Mouse (Mus musculus) CH12.LX (cell line): ENCODE results near the gene Nkx2-5. TPM values are rescaled to one million over a fixed set of nuclear protein-coding genes. Genes with fewer than 3 reads are reported as not detected.
A peak's percentile ranks its signal among the peaks of the same experiment; 100 is the strongest.

Experiments used
- DNase-seq: peaks from one replicate; pipeline ENCODE4 v3.0.0-alpha.2; 2013; ENCODE audit errors: extremely low read depth
- H3K27ac ChIP-seq: 2 replicates; pipeline ENCODE4 v1.5.1; 2012; ENCODE audit warnings: low read depth, mild to moderate bottlenecking, control low read depth, moderate library complexity; ENCODE audit not compliant: insufficient read depth
- H3K27me3 ChIP-seq: replicated peaks from 2 replicates; pipeline ENCODE3; 2012; ENCODE audit warnings: inconsistent platforms
- H3K36me3 ChIP-seq, 2 experiments: replicated peaks in 1 of 2; 2 replicates each; pipeline versions ENCODE3 to v1.6.1; 2012; ENCODE audit warnings: inconsistent platforms in 1 of 2, low read length in 1 of 2, mild to moderate bottlenecking in 1 of 2, mixed read lengths in 1 of 2, moderate library complexity in 1 of 2; ENCODE audit not compliant: control insufficient read depth in 1 of 2, insufficient read depth in 1 of 2
- H3K4me1 ChIP-seq, 2 experiments: 2 replicates each; pipeline ENCODE4 v1.6.1; 2012; ENCODE audit warnings: inconsistent platforms in 1 of 2, moderate library complexity in 1 of 2; ENCODE audit not compliant: insufficient read depth in 2 of 2, control insufficient read depth in 1 of 2
- H3K4me2 ChIP-seq: 2 replicates; pipeline ENCODE4 v1.6.1; 2012; ENCODE audit warnings: low read depth, mild to moderate bottlenecking, control low read depth; ENCODE audit not compliant: poor library complexity, insufficient read depth, severe bottlenecking
- H3K4me3 ChIP-seq, 3 experiments: fragments of 150-350 bp in 1 of 3; sonication (generic) in 1 of 3; replicated peaks in 1 of 3; 2 replicates each; pipeline versions ENCODE3 to v1.5.1; 2011 to 2012; ENCODE audit warnings: low read depth in 2 of 3, low read length in 2 of 3, mild to moderate bottlenecking in 2 of 3, moderate library complexity in 2 of 3, control low read depth in 1 of 3, improper control_type of control experiment in 1 of 3, inconsistent platforms in 1 of 3, mixed read lengths in 1 of 3; ENCODE audit not compliant: poor library complexity in 1 of 3
- H3K79me2 ChIP-seq: replicated peaks from 2 replicates; pipeline ENCODE4 v1.6.1; 2012; ENCODE audit warnings: mild to moderate bottlenecking, moderate library complexity; ENCODE audit not compliant: control insufficient read depth, poor library complexity, insufficient read depth, severe bottlenecking; ENCODE audit errors: extremely low read depth
- H3K9ac ChIP-seq: 2 replicates; pipeline ENCODE4 v1.6.1; 2012; ENCODE audit warnings: low read depth, mild to moderate bottlenecking, control low read depth, moderate library complexity; ENCODE audit not compliant: insufficient read depth
- H3K9me3 ChIP-seq: replicated peaks from 2 replicates; pipeline ENCODE3; 2012; ENCODE audit warnings: low read length, inconsistent platforms, mixed read lengths
- CHD1 ChIP-seq: IDR thresholded peaks from 2 replicates; pipeline ENCODE4 v1.6.1; 2012; ENCODE audit warnings: low read depth, low read length, improper control_type of control experiment, inconsistent platforms
- HCFC1 ChIP-seq: IDR thresholded peaks from 2 replicates; pipeline ENCODE4 v1.6.1; 2012; ENCODE audit warnings: low read depth, mild to moderate bottlenecking, inconsistent platforms, low read length, improper control_type of control experiment
- MAFK ChIP-seq: IDR thresholded peaks from 2 replicates; pipeline ENCODE4 v1.6.1; 2011; ENCODE audit warnings: low read length, improper control_type of control experiment; ENCODE audit not compliant: insufficient replicate concordance
- PAX5 ChIP-seq: IDR thresholded peaks from 2 replicates; pipeline ENCODE4 v1.6.1; 2012; ENCODE audit warnings: low read length, inconsistent platforms, mixed read lengths
- RCOR1 ChIP-seq: conservative IDR thresholded peaks from 2 replicates; pipeline ENCODE4 v1.6.1; 2012; ENCODE audit warnings: low read depth, mild to moderate bottlenecking, inconsistent platforms, low read length, improper control_type of control experiment
- SMC3 ChIP-seq: IDR thresholded peaks from 2 replicates; pipeline ENCODE4 v1.6.1; 2011; ENCODE audit warnings: low read depth, low read length, improper control_type of control experiment
- TBP ChIP-seq: conservative IDR thresholded peaks from 2 replicates; pipeline ENCODE4 v1.6.1; 2011; ENCODE audit warnings: low read depth, low read length, improper control_type of control experiment
- TCF12 ChIP-seq: IDR thresholded peaks from 2 replicates; pipeline ENCODE4 v1.6.1; 2014; ENCODE audit warnings: low read depth, mild to moderate bottlenecking, inconsistent platforms, low read length, improper control_type of control experiment
- dilution Hi-C: fragments of 300-500 bp; cut with MboI; formaldehyde crosslinking; loops from 2 replicates; pipeline ENCODE4 v1.14.3; 2020; ENCODE audit warnings: low sequenced_read_pairs; ENCODE audit not compliant: extremely low pct_unique_long_range_greater_than_20kb, extremely low pct_ligation_motif_present
- in situ Hi-C: fragments of 300-500 bp; cut with MboI; formaldehyde crosslinking; loops from 3 replicates; pipeline ENCODE4 v1.14.3; 2019; ENCODE audit warnings: low sequenced_read_pairs, low pct_ligation_motif_present, low pct_unique_long_range_greater_than_20kb, mixed read lengths
- polyA plus RNA-seq: library from polyadenylated mRNA; unstranded; fragments of >175 nt; gene quantifications from 2 replicates; pipeline ENCODE4 v1.2.1, GENCODE M21; 2012; ENCODE audit warnings: low read depth; ENCODE audit not compliant: insufficient read length
- total RNA-seq, 2 experiments: library from RNA; depleted of rRNA; stranded (reverse); fragments of 300-350 nt in 1 of 2; fragments of >200 nt in 1 of 2; gene quantifications; 2 replicates each; pipeline ENCODE4 v1.2.3; 2012 to 2014

Nkx2-5 gene
- total and polyA plus RNA-seq, 3 experiments: not detected

- DNase-seq: no peak
- H3K27me3 ChIP-seq: no peaks in the 10 kb centered on the region
- in situ Hi-C loops: loop anchor here (5.0 kb wide), 1 partner anchor 45 kb away; no protein-coding TSS in a partner anchor
Observed at GRCm38 (mm10) chr17:26817776-26818175, 27.0 kb downstream of the Nkx2-5 start.

GRCm38 (mm10) chr17:26816810-26817209, 28.0 kb downstream of the Nkx2-5 start:
- Histone ChIP-seq H3K4me1 (peaks cover 6 to 10% of the 10 kb centered on the region in 2 experiments; a peak in 3 of 4 replicates), H3K4me2 (no peak overlapping the region), H3K79me2 (no peaks in the 10 kb centered on the region), H3K27me3 (no peaks in the 10 kb centered on the region), H3K9ac (no peak overlapping the region), H3K27ac (no peak overlapping the region), H3K9me3 (peaks cover 3% of the 10 kb centered on the region), H3K36me3 (no peaks in the 10 kb centered on the region), H3K4me3 (no peak overlapping the region)
- peak; percentile 44 for DNase-seq
- in situ Hi-C loops (loop anchor here (5.0 kb wide), 1 partner anchor 45 kb away; no protein-coding TSS in a partner anchor), dilution Hi-C loops (no loop called here)
- TF ChIP-seq SMC3 (no peak), TBP (no peak)

More at GRCm38 (mm10) chr17:26817776-26818175, 27.0 kb downstream of the Nkx2-5 start:
- no peak overlapping the region for H3K27ac ChIP-seq
- H3K9ac ChIP-seq: no peak overlapping the region
- dilution Hi-C loops: no loop called here
- H3K9me3 ChIP-seq: peaks cover 3% of the 10 kb centered on the region
- H3K36me3 ChIP-seq: no peaks in the 10 kb centered on the region
- no peak overlapping the region for H3K4me2 ChIP-seq
- no peak overlapping the region for H3K4me3 ChIP-seq
- no peak for TF ChIP-seq CHD1
- no peak for TF ChIP-seq HCFC1
- no peak for TF ChIP-seq MAFK
- TF ChIP-seq RCOR1: no peak
- TF ChIP-seq, all 38 proteins: peak for 0
- H3K79me2 ChIP-seq: no peaks in the 10 kb centered on the region
- H3K4me1 ChIP-seq: peaks cover 6 to 10% of the 10 kb centered on the region in 2 experiments; a peak in 3 of 4 replicates

GRCm38 (mm10) chr17:26813497-26813896, 31.3 kb downstream of the Nkx2-5 start:
- Histone ChIP-seq H3K4me2 (no peak overlapping the region), H3K27ac (no peak overlapping the region), H3K9ac (no peak overlapping the region), H3K4me1 (peaks cover 6 to 10% of the 10 kb centered on the region in 2 experiments; a peak in 3 of 4 replicates), H3K9me3 (no peaks in the 10 kb centered on the region), H3K36me3 (no peaks in the 10 kb centered on the region), H3K79me2 (no peaks in the 10 kb centered on the region), H3K4me3 (no peak overlapping the region), H3K27me3 (no peaks in the 10 kb centered on the region)
- DNase-seq: no peak
- dilution Hi-C loops (no loop called here), in situ Hi-C loops (no loop called here)
- TF ChIP-seq PAX5 (no peak), RCOR1 (no peak), TCF12 (no peak), HCFC1 (no peak)
